Mouse (Mus musculus): ENCODE results near the gene Olfr1177-ps. TPM values are rescaled to one million over a fixed set of nuclear protein-coding genes. Genes with fewer than 3 reads are reported as not detected.

The Olfr1177-ps gene
- polyA plus RNA-seq (2017; shearing (Covaris generic)), result not detected

GRCm38 (mm10) chr2:88346392-88346791, at the start of gene Olfr1177-ps:
TSS of gene Olfr1177-ps (minus strand) at chr2:88346492.

GRCm38 (mm10) chr2:88386762-88387161, 40.5 kb upstream of the Olfr1177-ps start, which contains the start of gene Olfr1178:
TSS of gene Olfr1178 (plus strand) at chr2:88387062.

GRCm38 (mm10) chr2:88336421-88336820, 9.9 kb downstream of the Olfr1177-ps start, which contains the start of gene Olfr1176:
TSS of gene Olfr1176 (plus strand) at chr2:88336721.

GRCm38 (mm10) chr2:88327115-88327514, 19.2 kb downstream of the Olfr1177-ps start, which contains the start of gene Olfr1175-ps:
TSS of gene Olfr1175-ps (minus strand) at chr2:88327215.

GRCm38 (mm10) chr2:88315035-88315434, 31.3 kb downstream of the Olfr1177-ps start, which contains the start of gene Olfr1174-ps:
TSS of gene Olfr1174-ps (minus strand) at chr2:88315135.

Other genes starting within 250 kb of the Olfr1177-ps start
- not detected for gene Olfr1166, start 218.2 kb downstream of the Olfr1177-ps start, polyA plus RNA-seq (2017; shearing (Covaris generic))
- not detected for gene Olfr1167, start 191.3 kb downstream of the Olfr1177-ps start, polyA plus RNA-seq (2017; shearing (Covaris generic))
- not detected for gene Olfr1168, start 164.6 kb downstream of the Olfr1177-ps start, polyA plus RNA-seq (2017; shearing (Covaris generic))
- gene Olfr1170, start 118.2 kb downstream of the Olfr1177-ps start, polyA plus RNA-seq (2017; shearing (Covaris generic)), result not detected
- 0.10 TPM for gene Olfr1173, start 66.6 kb downstream of the Olfr1177-ps start, polyA plus RNA-seq (2017; shearing (Covaris generic))
- not detected for gene Olfr1174-ps, start 31.4 kb downstream of the Olfr1177-ps start, polyA plus RNA-seq (2017; shearing (Covaris generic))
- gene Olfr1175-ps, start 19.3 kb downstream of the Olfr1177-ps start, polyA plus RNA-seq (2017; shearing (Covaris generic)), result 0.09 TPM
- gene Olfr1176, start 9.8 kb downstream of the Olfr1177-ps start, polyA plus RNA-seq (2017; shearing (Covaris generic)), result not detected
- gene Olfr1178, start 40.6 kb upstream of the Olfr1177-ps start, polyA plus RNA-seq (2017; shearing (Covaris generic)), result 0.06 TPM
- gene Olfr1179, start 60.0 kb upstream of the Olfr1177-ps start, polyA plus RNA-seq (2017; shearing (Covaris generic)), result not detected
- gene Olfr1180, start 72.7 kb upstream of the Olfr1177-ps start, polyA plus RNA-seq (2017; shearing (Covaris generic)), result not detected
- gene Olfr1181, start 79.7 kb upstream of the Olfr1177-ps start, polyA plus RNA-seq (2017; shearing (Covaris generic)), result not detected
- not detected for gene Gm13757, start 102.6 kb upstream of the Olfr1177-ps start, polyA plus RNA-seq (2017; shearing (Covaris generic))
- not detected for gene Olfr1183, start 108.4 kb upstream of the Olfr1177-ps start, polyA plus RNA-seq (2017; shearing (Covaris generic))
- 0.80 TPM for gene Olfr1184, start 137.1 kb upstream of the Olfr1177-ps start, polyA plus RNA-seq (2017; shearing (Covaris generic))
- gene Olfr1185-ps1, start 146.8 kb upstream of the Olfr1177-ps start, polyA plus RNA-seq (2017; shearing (Covaris generic)), result not detected
- not detected for gene Olfr1186, start 172.1 kb upstream of the Olfr1177-ps start, polyA plus RNA-seq (2017; shearing (Covaris generic))
- gene Olfr1188, start 210.4 kb upstream of the Olfr1177-ps start, polyA plus RNA-seq (2017; shearing (Covaris generic)), result not detected
- gene Olfr1189, start 240.0 kb upstream of the Olfr1177-ps start, polyA plus RNA-seq (2017; shearing (Covaris generic)), result not detected

Data from effector memory CD4-positive, alpha-beta T cell, adult 7 months (primary cell).